Mouse (Mus musculus): ENCODE results near the gene Vmn1r87. TPM values are rescaled to one million over a fixed set of nuclear protein-coding genes. Genes with fewer than 3 reads are reported as not detected.

The Vmn1r87 gene
- not detected for polyA plus RNA-seq (2015; fragmentation: Illumina TruSeq; extraction: RNeasy Lipid Tissue Mini Kit (QIAGEN cat#74804); ENCODE audit: low read depth, low replicate concordance)

GRCm38 (mm10) chr7:13140057-13140456 lies at the start of gene Vmn1r87:
Vmn1r87 (minus strand) TSS chr7:13140157.

GRCm38 (mm10) chr7:13159268-13159667 lies 19.3 kb upstream of the Vmn1r87 start, which contains the start of gene Vmn1r88:
Vmn1r88 (plus strand) TSS chr7:13159568.

GRCm38 (mm10) chr7:13119817-13120216 lies 20.1 kb downstream of the Vmn1r87 start, which contains the start of gene Vmn1r86:
Vmn1r86 (minus strand) TSS chr7:13119917.

GRCm38 (mm10) chr7:13095073-13095472 lies 44.9 kb downstream of the Vmn1r87 start, which contains the start of gene Vmn1r85:
Vmn1r85 (minus strand) TSS chr7:13095173.

Other genes with a start within 250 kb of the Vmn1r87 start
- 9.1 TPM for gene Zscan22, start 242.3 kb downstream of the Vmn1r87 start, polyA plus RNA-seq (2015; fragmentation: Illumina TruSeq; extraction: RNeasy Lipid Tissue Mini Kit (QIAGEN cat#74804); ENCODE audit: low read depth, low replicate concordance)
- gene Rps5, start 217.9 kb downstream of the Vmn1r87 start, polyA plus RNA-seq (2015; fragmentation: Illumina TruSeq; extraction: RNeasy Lipid Tissue Mini Kit (QIAGEN cat#74804); ENCODE audit: low read depth, low replicate concordance): 684 TPM
- gene Rnf225, start 212.7 kb downstream of the Vmn1r87 start, polyA plus RNA-seq (2015; fragmentation: Illumina TruSeq; extraction: RNeasy Lipid Tissue Mini Kit (QIAGEN cat#74804); ENCODE audit: low read depth, low replicate concordance): 1.1 TPM
- gene Zfp324, start 174.3 kb downstream of the Vmn1r87 start, polyA plus RNA-seq (2015; fragmentation: Illumina TruSeq; extraction: RNeasy Lipid Tissue Mini Kit (QIAGEN cat#74804); ENCODE audit: low read depth, low replicate concordance): 6.7 TPM
- 7.9 TPM for gene Zfp446, start 162.3 kb downstream of the Vmn1r87 start, polyA plus RNA-seq (2015; fragmentation: Illumina TruSeq; extraction: RNeasy Lipid Tissue Mini Kit (QIAGEN cat#74804); ENCODE audit: low read depth, low replicate concordance)
- gene Slc27a5, start 142.0 kb downstream of the Vmn1r87 start, polyA plus RNA-seq (2015; fragmentation: Illumina TruSeq; extraction: RNeasy Lipid Tissue Mini Kit (QIAGEN cat#74804); ENCODE audit: low read depth, low replicate concordance): 0.98 TPM
- 177 TPM for gene Trim28, start 141.0 kb downstream of the Vmn1r87 start, polyA plus RNA-seq (2015; fragmentation: Illumina TruSeq; extraction: RNeasy Lipid Tissue Mini Kit (QIAGEN cat#74804); ENCODE audit: low read depth, low replicate concordance)
- 22.8 TPM for gene Zbtb45, start 130.1 kb downstream of the Vmn1r87 start, polyA plus RNA-seq (2015; fragmentation: Illumina TruSeq; extraction: RNeasy Lipid Tissue Mini Kit (QIAGEN cat#74804); ENCODE audit: low read depth, low replicate concordance)
- 240 TPM for gene Chmp2a, start 105.3 kb downstream of the Vmn1r87 start, polyA plus RNA-seq (2015; fragmentation: Illumina TruSeq; extraction: RNeasy Lipid Tissue Mini Kit (QIAGEN cat#74804); ENCODE audit: low read depth, low replicate concordance)
- gene Ube2m, start 101.9 kb downstream of the Vmn1r87 start, polyA plus RNA-seq (2015; fragmentation: Illumina TruSeq; extraction: RNeasy Lipid Tissue Mini Kit (QIAGEN cat#74804); ENCODE audit: low read depth, low replicate concordance): 279 TPM
- gene Mzf1, start 85.4 kb downstream of the Vmn1r87 start, polyA plus RNA-seq (2015; fragmentation: Illumina TruSeq; extraction: RNeasy Lipid Tissue Mini Kit (QIAGEN cat#74804); ENCODE audit: low read depth, low replicate concordance): 7.7 TPM
- gene Vmn1r85, start 45.0 kb downstream of the Vmn1r87 start, polyA plus RNA-seq (2015; fragmentation: Illumina TruSeq; extraction: RNeasy Lipid Tissue Mini Kit (QIAGEN cat#74804); ENCODE audit: low read depth, low replicate concordance): not detected
- not detected for gene Vmn1r86, start 20.2 kb downstream of the Vmn1r87 start, polyA plus RNA-seq (2015; fragmentation: Illumina TruSeq; extraction: RNeasy Lipid Tissue Mini Kit (QIAGEN cat#74804); ENCODE audit: low read depth, low replicate concordance)
- gene Vmn1r88, start 19.4 kb upstream of the Vmn1r87 start, polyA plus RNA-seq (2015; fragmentation: Illumina TruSeq; extraction: RNeasy Lipid Tissue Mini Kit (QIAGEN cat#74804); ENCODE audit: low read depth, low replicate concordance): not detected
- not detected for gene Vmn1r89, start 72.9 kb upstream of the Vmn1r87 start, polyA plus RNA-seq (2015; fragmentation: Illumina TruSeq; extraction: RNeasy Lipid Tissue Mini Kit (QIAGEN cat#74804); ENCODE audit: low read depth, low replicate concordance)
- 9.6 TPM for gene Lig1, start 137.1 kb upstream of the Vmn1r87 start, polyA plus RNA-seq (2015; fragmentation: Illumina TruSeq; extraction: RNeasy Lipid Tissue Mini Kit (QIAGEN cat#74804); ENCODE audit: low read depth, low replicate concordance)
- gene Zswim9, start 138.6 kb upstream of the Vmn1r87 start, polyA plus RNA-seq (2015; fragmentation: Illumina TruSeq; extraction: RNeasy Lipid Tissue Mini Kit (QIAGEN cat#74804); ENCODE audit: low read depth, low replicate concordance): 10.1 TPM
- 0.40 TPM for gene Pla2g4c, start 184.5 kb upstream of the Vmn1r87 start, polyA plus RNA-seq (2015; fragmentation: Illumina TruSeq; extraction: RNeasy Lipid Tissue Mini Kit (QIAGEN cat#74804); ENCODE audit: low read depth, low replicate concordance)